Mouse (Mus musculus): Measurements from ENCODE around the gene Ankrd12.
A peak's percentile ranks its signal among the peaks of the same experiment; 100 is the strongest.

Ankrd12 gene

GRCm38 (mm10) chr17:65927077-65927476 is 149.8 kb downstream of the Ankrd12 start:
- no peak for DNase-seq

GRCm38 (mm10) chr17:65924218-65924617 is 152.7 kb downstream of the Ankrd12 start:
- DNase-seq, result no peak

GRCm38 (mm10) chr17:65921975-65922374 is 154.9 kb downstream of the Ankrd12 start:
- no peak for DNase-seq

GRCm38 (mm10) chr17:65919235-65919634 is 157.7 kb downstream of the Ankrd12 start:
- no peak for DNase-seq

GRCm38 (mm10) chr17:65916135-65916668 is 160.7 kb downstream of the Ankrd12 start:
- peak; percentile 93 for DNase-seq
